Mouse (Mus musculus) skeletal muscle tissue, postnatal 0 days (tissue): ENCODE results near the gene Ppara. TPM values are rescaled to one million over a fixed set of nuclear protein-coding genes. Genes with fewer than 3 reads are reported as not detected.

Experiments
- microRNA counts: library from miRNA; unstranded; fragments of <30 nt; microRNA quantifications from one replicate; lab custom pipeline; 2015
- microRNA-seq, 2 experiments: library from miRNA; unstranded; fragments of <30 nt; microRNA quantifications; one replicate each; pipeline ENCODE4; 2016
- polyA plus RNA-seq: library from polyadenylated mRNA; unstranded; fragments of >200 nt; fragmentation: Nextera tagmentation; extraction: Ambion mirVana; gene quantifications from 2 replicates; pipeline ENCODE4 v1.2.1, GENCODE M21; 2015

The Ppara gene
- polyA plus RNA-seq = 22.5 and 40.1 TPM in 2 replicates

GRCm38 (mm10) chr15:85734571-85735033 is at the start of gene Ppara:
TSS of gene Ppara (plus strand) at chr15:85734983.

GRCm38 (mm10) chr15:85811535-85812277 is 76.9 kb downstream of the Ppara start, which contains the start of gene Cdpf1:
TSS of gene Cdpf1 (minus strand) at chr15:85811697.

DNA sequence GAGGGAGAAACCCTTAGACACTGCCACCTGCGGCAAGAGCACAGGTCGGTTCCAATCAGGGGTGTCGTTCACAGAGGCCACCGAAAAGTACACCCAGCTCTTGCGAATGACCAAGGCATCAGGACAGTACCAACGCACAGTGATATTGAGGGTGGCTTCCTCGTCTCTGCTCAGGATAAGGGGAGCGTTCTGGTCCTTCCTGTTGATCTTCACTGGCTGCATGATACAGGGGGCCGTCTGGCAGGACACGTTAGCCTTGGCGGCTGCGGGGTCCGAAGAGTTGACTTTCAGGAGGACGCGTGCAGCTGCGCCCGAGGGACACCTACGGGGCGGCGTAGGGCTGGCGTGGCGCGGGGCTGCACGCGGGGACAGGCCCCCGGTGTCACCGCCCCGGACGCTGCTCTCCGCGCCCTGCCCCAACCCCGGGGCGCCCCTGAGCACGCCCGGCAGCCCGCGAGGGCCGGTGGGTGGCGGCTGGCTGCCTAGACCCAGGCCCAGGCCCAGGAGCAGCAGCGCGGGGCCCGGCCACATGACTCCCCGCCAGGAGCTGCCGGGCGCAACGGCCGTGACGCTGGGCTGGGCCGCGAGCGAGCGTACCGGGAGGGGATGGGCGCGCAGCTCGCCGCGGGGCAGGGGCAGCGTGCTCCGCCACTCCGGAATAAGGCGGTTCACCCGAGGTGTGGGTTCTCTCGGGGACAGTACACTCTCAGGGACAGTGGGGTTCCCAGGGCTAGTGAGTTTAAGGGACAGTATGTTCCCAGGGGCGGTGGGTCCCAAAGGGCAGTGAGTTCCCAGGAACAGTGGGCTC is 86.6 kb downstream of the Ppara start, which contains the start of gene Pkdrej:
TSS of gene Pkdrej (minus strand) at position 532 of the 808 bp plus-strand sequence.

GRCm38 (mm10) chr15:85831954-85832590 is 97.3 kb downstream of the Ppara start, which contains the start of gene Ttc38:
TSS of gene Ttc38 (plus strand) at chr15:85832306.

MicroRNAs encoded within 50 kb of the gene (microRNA counts, 519-probe panel; counts per million panel counts)
- 7,035 counts per million, percentile 96 among the panel's probes with 10 or more counts for microRNA mmu-let-7b (lab: Ali Mortazavi, UCI)
- 7,224 counts per million, percentile 97 among the panel's probes with 10 or more counts for microRNA mmu-let-7c (lab: Ali Mortazavi, UCI)

Small RNA genes within 50 kb of the gene (microRNA-seq; reads per million reads assigned to microRNA genes)
- gene Mirlet7b = 3,358 to 4,188 reads per million in 2 experiments
- 71.5 to 73.0 reads per million in 2 experiments for gene Mirlet7c-2

Other genes with a start within 250 kb of the Ppara start
- not detected in 2 replicates for gene 7530416G11Rik, start 231.8 kb upstream of the Ppara start, polyA plus RNA-seq
- gene Wnt7b, start 152.5 kb upstream of the Ppara start, polyA plus RNA-seq = 1.2 TPM in 1 of 2 replicates, not detected in the other
- gene Cdpf1, start 76.7 kb downstream of the Ppara start, polyA plus RNA-seq = 39.2 and 42.1 TPM in 2 replicates
- 0.19 TPM in 2 replicates for gene Pkdrej, start 86.8 kb downstream of the Ppara start, polyA plus RNA-seq
- gene Ttc38, start 97.3 kb downstream of the Ppara start, polyA plus RNA-seq = 3.0 and 3.7 TPM in 2 replicates
- gene Gtse1, start 124.8 kb downstream of the Ppara start, polyA plus RNA-seq = 3.7 and 4.6 TPM in 2 replicates
- gene Trmu, start 144.3 kb downstream of the Ppara start, polyA plus RNA-seq = 36.1 and 37.2 TPM in 2 replicates